Mouse (Mus musculus): ENCODE results near the gene Slc4a10. TPM values are rescaled to one million over a fixed set of nuclear protein-coding genes. Genes with fewer than 3 reads are reported as not detected.

Slc4a10 gene
- polyA plus RNA-seq, 1 experiment from 2014 or later = 4.9 TPM

- no peak for ATAC-seq (ENCODE audit: low FRiP score)
These were observed 315.9 kb downstream of the Slc4a10 start for GRCm38 (mm10) chr2:62362211-62362610.

GRCm38 (mm10) chr2:62363606-62364005 lies 317.3 kb downstream of the Slc4a10 start:
- Histone ChIP-seq H3K9me3 (replicated peaks) (no peaks in the 10 kb centered on the region), H3K9ac (no peak overlapping the region), H3K4me2 (replicated peaks) (no peak overlapping the region), H3K36me3 (no peaks in the 10 kb centered on the region), H3K27me3 (no peaks in the 10 kb centered on the region), H3K4me1 (no peaks in the 10 kb centered on the region), H3K27ac (no peak overlapping the region), H3K4me3 (no peak overlapping the region)
- no peak for ATAC-seq (ENCODE audit: low FRiP score)
- WGBS = 90% methylated on average over 4 of the region's 4 CpGs

More at GRCm38 (mm10) chr2:62362211-62362610, 315.9 kb downstream of the Slc4a10 start:
- H3K4me1 ChIP-seq = no peaks in the 10 kb centered on the region
- no peak overlapping the region for H3K27ac ChIP-seq
- 88% methylated on average over 9 of the region's 9 CpGs for WGBS
- H3K27me3 ChIP-seq = no peaks in the 10 kb centered on the region
- no peak overlapping the region for H3K9ac ChIP-seq
- no peaks in the 10 kb centered on the region for H3K9me3 ChIP-seq (replicated peaks)
- H3K4me2 ChIP-seq (replicated peaks) = no peak overlapping the region
- H3K36me3 ChIP-seq = no peaks in the 10 kb centered on the region
- H3K4me3 ChIP-seq = no peak overlapping the region

- H3K36me3 ChIP-seq = no peaks in the 10 kb centered on the region
- 76% methylated on average over 5 of the region's 5 CpGs for whole genome bisulfite sequencing
- no peaks in the 10 kb centered on the region for H3K9me3 ChIP-seq (replicated peaks)
- H3K4me1 ChIP-seq = no peaks in the 10 kb centered on the region
- ATAC-seq (ENCODE audit: low FRiP score) = no peak
- no peak overlapping the region for H3K4me3 ChIP-seq
- no peak overlapping the region for H3K9ac ChIP-seq
- H3K27ac ChIP-seq = no peak overlapping the region
- H3K4me2 ChIP-seq (replicated peaks) = no peak overlapping the region
- H3K27me3 ChIP-seq = no peaks in the 10 kb centered on the region
These were observed 322.2 kb downstream of the Slc4a10 start for GRCm38 (mm10) chr2:62368349-62369053.

DNA sequence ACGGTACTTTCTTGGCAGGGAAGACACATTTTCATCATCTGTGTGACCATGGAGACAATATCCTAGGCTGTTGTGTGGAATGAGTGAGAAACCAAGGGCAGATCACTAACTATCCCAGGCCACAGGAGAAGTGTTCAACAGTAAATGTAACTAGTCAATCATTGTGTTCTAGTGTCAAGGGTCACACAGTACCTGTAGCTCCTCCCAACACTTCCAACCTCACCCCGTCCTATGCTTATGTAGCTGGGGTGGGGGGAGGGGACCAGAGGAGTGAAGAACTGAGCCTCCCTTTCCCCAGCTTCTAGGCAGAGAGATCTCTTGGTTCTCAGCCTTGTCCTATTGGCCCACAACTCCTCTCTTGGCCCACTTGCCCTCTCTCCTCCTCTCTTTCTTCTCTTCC lies 323.8 kb downstream of the Slc4a10 start:
- ATAC-seq (ENCODE audit: low FRiP score) = no peak
- no peak overlapping the region for H3K27ac ChIP-seq
- H3K27me3 ChIP-seq = no peaks in the 10 kb centered on the region
- H3K9me3 ChIP-seq (replicated peaks) = no peaks in the 10 kb centered on the region
- H3K4me2 ChIP-seq (replicated peaks) = no peak overlapping the region
- H3K9ac ChIP-seq = no peak overlapping the region
- no peak overlapping the region for H3K4me3 ChIP-seq
- H3K36me3 ChIP-seq = no peaks in the 10 kb centered on the region
- 62% methylated on average over 2 of the region's 2 CpGs for WGBS
- H3K4me1 ChIP-seq = no peaks in the 10 kb centered on the region

- H3K4me3 ChIP-seq = no peak overlapping the region
- H3K36me3 ChIP-seq = no peaks in the 10 kb centered on the region
- H3K4me1 ChIP-seq = no peaks in the 10 kb centered on the region
- ATAC-seq (ENCODE audit: low FRiP score) = no peak
- WGBS = 82% methylated on average over 11 of the region's 11 CpGs
- no peak overlapping the region for H3K9ac ChIP-seq
- H3K4me2 ChIP-seq (replicated peaks) = no peak overlapping the region
- no peak overlapping the region for H3K27ac ChIP-seq
- H3K9me3 ChIP-seq (replicated peaks) = no peaks in the 10 kb centered on the region
- no peaks in the 10 kb centered on the region for H3K27me3 ChIP-seq
These were observed 327.4 kb downstream of the Slc4a10 start for GRCm38 (mm10) chr2:62373692-62374091.

Other genes with a start within 250 kb of the Slc4a10 start
- gene Tbr1, start 243.5 kb upstream of the Slc4a10 start, polyA plus RNA-seq (2016; fragmentation: Nextera tagmentation; extraction: Ambion mirVana) = 0.14 and 0.54 TPM in 2 replicates